Mouse (Mus musculus): ENCODE data around the gene R3hdm4.

DNA sequence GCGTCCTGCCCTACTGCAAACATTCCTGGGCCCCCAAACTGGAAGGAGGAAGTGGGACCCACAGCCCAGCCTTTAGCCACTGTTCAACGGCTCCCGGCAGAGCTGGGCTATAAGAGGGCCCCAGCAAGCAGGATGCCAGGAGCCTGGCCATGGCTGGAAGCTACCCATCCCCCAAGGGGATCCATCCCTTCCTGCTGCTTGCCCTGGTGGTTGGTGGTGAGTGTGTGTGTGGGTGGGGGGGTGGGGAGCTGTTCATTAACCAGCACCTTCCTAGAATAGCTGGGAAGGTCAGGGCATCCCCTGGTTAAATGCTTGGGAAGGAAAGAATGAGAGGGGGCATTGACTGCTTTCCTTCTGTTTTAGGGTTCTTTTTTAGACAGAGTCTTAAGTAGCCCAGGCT, 41.5 kb downstream of the R3hdm4 start:
- TF ChIP-seq CTCF (conservative IDR thresholded peaks at IDR 0.05 in 1 of 2, IDR thresholded peaks at IDR 0.05 in 1 of 2; ENCODE audit: low read depth in 2 of 2, low read length in 2 of 2) (no peak), EP300 (IDR thresholded peaks at IDR 0.05; ENCODE audit: low read length) (no peak)

All from CH12.LX (cell line).